Mouse (Mus musculus) hindbrain, embryonic 15.5 days (tissue): ENCODE data around the gene Enc1. TPM values are rescaled to one million over a fixed set of nuclear protein-coding genes. Genes with fewer than 3 reads are reported as not detected.

Experiments
- ATAC-seq: fragments of 200-750 bp; cut with Nextera tagmentation; 2 replicates; pipeline ENCODE4 v1.8.0; 2017; ENCODE audit warnings: low read depth, moderate number of reproducible peaks, moderate TSS enrichment; ENCODE audit not compliant: low FRiP score
- H3K27ac ChIP-seq: fragments of 300-500 bp; sonication (generic); replicated peaks from 2 replicates; pipeline ENCODE4 v1.5.1; 2015; ENCODE audit warnings: mild to moderate bottlenecking, inconsistent platforms
- H3K27me3 ChIP-seq: fragments of 300-500 bp; sonication (generic); 2 replicates; pipeline ENCODE4 v1.6.1; 2015; ENCODE audit warnings: control low read depth, inconsistent platforms
- H3K36me3 ChIP-seq: fragments of 300-500 bp; sonication (generic); 2 replicates; pipeline ENCODE4 v1.6.1; 2015; ENCODE audit warnings: control low read depth, inconsistent platforms
- H3K4me1 ChIP-seq: fragments of 300-500 bp; sonication (generic); replicated peaks from 2 replicates; pipeline ENCODE4 v1.6.1; 2015; ENCODE audit warnings: control low read depth, inconsistent platforms
- H3K4me2 ChIP-seq: fragments of 300-500 bp; sonication (generic); 2 replicates; pipeline ENCODE4 v1.6.1; 2015; ENCODE audit warnings: moderate library complexity, mild to moderate bottlenecking, inconsistent platforms
- H3K4me3 ChIP-seq: fragments of 300-500 bp; sonication (generic); 2 replicates; pipeline ENCODE4 v1.5.1; 2015; ENCODE audit warnings: mild to moderate bottlenecking, inconsistent platforms
- H3K9ac ChIP-seq: fragments of 300-500 bp; sonication (generic); 2 replicates; pipeline ENCODE4 v1.6.1; 2015; ENCODE audit warnings: inconsistent platforms
- H3K9me3 ChIP-seq: fragments of 300-500 bp; sonication (generic); 2 replicates; pipeline ENCODE4 v1.6.1; 2016; ENCODE audit warnings: control low read depth, inconsistent platforms
- WGBS: fragments of 180-500 bp; shearing (Covaris S2); methylation state at CpG from one replicate; pipeline ENCODE4 v1.1.7; 2015; 5-methylcytosine and 5-hydroxymethylcytosine counted together
- polyA plus RNA-seq: library from polyadenylated mRNA; unstranded; fragments of >200 nt; fragmentation: Nextera tagmentation; extraction: Ambion mirVana; gene quantifications from 2 replicates; pipeline ENCODE4 v1.2.1, GENCODE M21; 2015

Gene Enc1
- polyA plus RNA-seq, 1 experiment from 2014 or later: 57.3 TPM

DNA sequence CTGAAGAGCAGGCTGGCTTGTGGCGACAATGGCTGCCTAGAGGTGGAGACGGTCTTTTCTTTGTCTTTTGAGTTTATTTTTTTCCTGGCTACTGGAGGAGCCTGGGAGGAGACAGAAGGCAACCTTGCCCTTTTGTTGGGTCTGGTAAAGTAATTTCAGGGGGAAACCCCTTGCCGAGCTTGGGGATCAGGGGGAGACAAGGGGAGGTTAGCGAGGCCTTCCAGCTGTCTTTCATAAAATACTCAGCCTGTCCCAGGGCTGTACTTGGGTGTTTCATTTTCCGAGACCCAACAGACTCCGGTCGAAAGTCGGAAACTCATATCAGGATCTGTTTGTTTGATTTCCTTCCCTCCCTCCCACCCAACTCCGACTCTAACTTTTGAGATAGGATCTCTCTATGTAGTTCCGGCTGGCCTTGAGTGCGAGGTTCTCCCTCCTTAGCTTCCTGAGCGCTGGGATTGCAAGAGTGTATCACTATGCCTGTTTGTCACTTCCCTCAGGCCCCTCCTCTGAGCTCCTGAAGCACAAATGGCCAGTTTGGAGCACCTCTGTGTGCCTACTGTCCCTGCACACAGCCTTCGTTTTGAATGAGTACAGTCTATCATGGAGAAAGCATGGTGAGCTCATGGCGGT is 56.6 kb downstream of the Enc1 start:
- Histone ChIP-seq H3K9ac (no peak overlapping the region), H3K4me3 (no peak overlapping the region), H3K27me3 (no peaks in the 10 kb centered on the region), H3K36me3 (no peaks in the 10 kb centered on the region), H3K4me2 (no peak overlapping the region), H3K9me3 (no peaks in the 10 kb centered on the region), H3K4me1 (peaks cover 10% of the 10 kb centered on the region), H3K27ac (no peak overlapping the region)
- WGBS: 85% methylated on average over 14 of the region's 14 CpGs
- ATAC-seq: no peak

DNA sequence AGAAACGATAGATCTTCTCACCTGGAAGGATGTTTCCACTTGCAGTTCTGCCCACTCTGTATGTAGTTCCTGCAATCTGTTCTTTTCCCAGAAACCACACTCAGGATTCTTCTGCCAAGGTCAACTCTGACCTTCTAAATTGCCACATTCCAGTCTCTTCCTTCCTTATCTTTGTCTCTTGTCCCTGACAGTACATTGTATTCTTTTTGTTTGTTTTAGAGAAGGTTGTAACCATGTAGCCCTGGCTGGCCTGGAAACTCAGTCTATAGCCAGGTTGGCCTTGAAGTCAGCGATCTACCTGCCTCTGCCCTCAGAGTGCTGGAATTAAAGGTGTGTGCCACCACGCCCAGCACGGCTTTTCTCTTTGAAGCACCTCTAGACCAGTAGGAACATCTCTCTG is 58.0 kb downstream of the Enc1 start:
- Histone ChIP-seq H3K9me3 (no peaks in the 10 kb centered on the region), H3K27ac (no peak overlapping the region), H3K27me3 (no peaks in the 10 kb centered on the region), H3K4me3 (no peak overlapping the region), H3K4me2 (no peak overlapping the region), H3K36me3 (no peaks in the 10 kb centered on the region), H3K9ac (no peak overlapping the region), H3K4me1 (0 out of 2 replicates have a peak, but pooled peaks cover 4% of the 10 kb centered on the region)
- ATAC-seq: no peak
- 93% methylated on average over 4 of the region's 4 CpGs for WGBS

DNA sequence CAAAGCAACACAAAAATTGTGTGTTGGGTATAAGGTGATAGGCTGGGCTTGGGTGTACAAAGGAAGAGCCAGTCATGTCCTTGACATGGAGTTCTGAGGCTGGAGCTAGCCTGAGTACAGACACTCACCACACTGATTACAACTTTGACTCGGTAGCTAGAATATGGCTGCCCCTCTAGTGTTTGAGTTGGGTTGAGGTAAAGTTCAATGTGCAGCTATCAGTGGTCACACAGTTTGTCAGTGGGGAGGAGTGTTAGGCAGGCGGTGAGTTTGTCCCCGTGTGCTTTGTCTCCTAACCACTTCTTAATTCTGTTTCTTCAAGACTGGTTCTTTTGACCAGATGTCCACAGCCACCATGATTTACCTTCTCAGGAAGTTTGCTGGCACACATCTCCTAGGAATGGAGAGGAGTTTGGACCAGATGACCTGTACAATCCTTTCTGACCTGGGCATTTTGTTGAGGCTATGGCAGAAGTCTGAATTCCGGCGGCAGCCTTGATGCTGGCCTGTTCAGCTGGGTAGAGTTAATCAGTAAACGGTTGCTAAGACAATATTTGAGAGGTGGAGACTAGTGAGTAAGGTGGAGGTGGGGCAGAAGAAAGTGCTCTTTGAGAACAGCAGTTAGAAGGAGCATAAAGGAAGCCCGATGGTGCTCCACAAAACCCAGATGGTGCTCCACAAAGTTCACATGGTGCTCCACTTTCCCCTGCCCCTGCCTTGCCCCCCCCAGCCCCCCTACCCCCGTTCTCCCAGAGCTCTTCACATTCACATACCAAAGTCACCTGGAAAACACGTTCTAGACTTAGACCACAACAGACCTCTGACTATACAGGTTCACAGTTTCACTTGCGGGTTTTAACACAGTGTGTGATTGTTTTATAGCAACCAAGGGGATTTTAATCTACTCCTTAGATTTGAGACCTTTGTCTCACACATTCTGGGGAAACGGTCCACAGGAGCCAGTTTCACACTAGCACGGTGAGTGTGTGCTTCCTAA is 59.3 kb downstream of the Enc1 start:
- Histone ChIP-seq H3K9me3 (no peaks in the 10 kb centered on the region), H3K36me3 (no peaks in the 10 kb centered on the region), H3K4me1 (0 out of 2 replicates have a peak, but pooled peaks cover 4% of the 10 kb centered on the region), H3K4me3 (no peak overlapping the region), H3K27me3 (no peaks in the 10 kb centered on the region), H3K27ac (no peak overlapping the region), H3K4me2 (no peak overlapping the region), H3K9ac (no peak overlapping the region)
- WGBS: 81% methylated on average over 12 of the region's 12 CpGs
- ATAC-seq: no peak

Other genes with a start within 250 kb of the Enc1 start
- gene 1700029F12Rik, start 206.7 kb upstream of the Enc1 start, polyA plus RNA-seq: not detected in 2 replicates
- 27.9 and 28.4 TPM in 2 replicates for gene Fam169a, start 173.8 kb upstream of the Enc1 start, polyA plus RNA-seq
- 0.30 and 0.32 TPM in 2 replicates for gene Gm6169, start 141.9 kb upstream of the Enc1 start, polyA plus RNA-seq
- gene Gfm2, start 103.2 kb upstream of the Enc1 start, polyA plus RNA-seq: 31.8 and 34.4 TPM in 2 replicates
- gene Nsa2, start 103.2 kb upstream of the Enc1 start, polyA plus RNA-seq: 35.0 and 36.0 TPM in 2 replicates
- gene Hexb, start 42.7 kb upstream of the Enc1 start, polyA plus RNA-seq: 45.2 and 52.9 TPM in 2 replicates